Mouse (Mus musculus) olfactory bulb, adult 2 months (tissue): ENCODE results near the gene Mapk12. TPM values are rescaled to one million over a fixed set of nuclear protein-coding genes. Genes with fewer than 3 reads are reported as not detected.

Experiments used
- H3K27ac ChIP-seq: fragments of 200-500 bp; 2 replicates; pipeline ENCODE4 v1.5.1; 2012; ENCODE audit warnings: low read depth, low read length; ENCODE audit not compliant: insufficient read depth
- H3K4me1 ChIP-seq: fragments of 200-500 bp; 2 replicates; pipeline ENCODE4 v1.6.1; 2012; ENCODE audit warnings: low read length; ENCODE audit not compliant: control insufficient read depth, insufficient read depth
- H3K4me3 ChIP-seq: fragments of 200-500 bp; 2 replicates; pipeline ENCODE4 v1.5.1; 2012; ENCODE audit warnings: mild to moderate bottlenecking, low read depth, low read length, moderate library complexity; ENCODE audit not compliant: insufficient read depth
- CTCF ChIP-seq: fragments of 200-500 bp; IDR thresholded peaks from 2 replicates; pipeline ENCODE4 v1.5.1; 2012; ENCODE audit warnings: low read depth, mild to moderate bottlenecking, low read length, moderate library complexity; ENCODE audit not compliant: insufficient read depth
- POLR2A ChIP-seq: fragments of 200-500 bp; IDR thresholded peaks from 2 replicates; pipeline ENCODE4 v1.6.1; 2012; ENCODE audit warnings: mild to moderate bottlenecking, low read depth, low read length, moderate library complexity; ENCODE audit not compliant: insufficient read depth
- WGBS: fragments of 180-500 bp; shearing (Covaris S2); methylation state at CpG from one replicate; pipeline ENCODE4 v1.1.7; 2018; 5-methylcytosine and 5-hydroxymethylcytosine counted together
- polyA plus RNA-seq: library from polyadenylated mRNA; stranded (reverse); fragments of >200 nt; gene quantifications from 2 replicates; pipeline ENCODE4 v1.2.4, GENCODE M21; 2012; ENCODE audit warnings: low replicate concordance; ENCODE audit not compliant: missing spikeins, insufficient read depth, insufficient read length

Mapk12 gene
- polyA plus RNA-seq, 1 experiment: not detected

GRCm38 (mm10) chr15:89173024-89173905, 32.8 kb upstream of the Mapk12 start:
- Histone ChIP-seq H3K4me3 (peak overlapping the region; percentile 70), H3K4me1 (peaks cover 75% of the 10 kb centered on the region), H3K27ac (peak overlapping the region; percentile 84)
- TF ChIP-seq POLR2A (peak; percentile 21; the same call in 1 of the 2 replicates), CTCF (peak; percentile 20; the same call in 1 of the 2 replicates)
- under 1% methylated on average over 65 of the region's 65 CpGs for WGBS

- TF ChIP-seq POLR2A: no peak
- Histone ChIP-seq H3K4me3 (peak overlapping the region; percentile 70), H3K4me1 (peaks cover 68% of the 10 kb centered on the region), H3K27ac (peak overlapping the region; percentile 84)
- WGBS: 39% methylated on average over 17 of the region's 17 CpGs
Measured at GRCm38 (mm10) chr15:89172276-89172935, 31.9 kb upstream of the Mapk12 start.

GRCm38 (mm10) chr15:89171526-89172051, 31.1 kb upstream of the Mapk12 start:
- 87% methylated on average over 5 of the region's 5 CpGs for WGBS
- H3K4me3 ChIP-seq: no peak overlapping the region
- TF ChIP-seq CTCF: no peak; the same call in 1 of the 2 replicates
- no peak for TF ChIP-seq POLR2A
- H3K4me1 ChIP-seq: peaks cover 60% of the 10 kb centered on the region
- H3K27ac ChIP-seq: no peak overlapping the region

GRCm38 (mm10) chr15:89170102-89170501, 29.6 kb upstream of the Mapk12 start:
- peak overlapping the region; percentile 32; the same call in 1 of the 2 replicates for H3K27ac ChIP-seq
- H3K4me3 ChIP-seq: no peak overlapping the region
- no peak for TF ChIP-seq CTCF
- WGBS: 50% methylated on average over 3 of the region's 3 CpGs
- peaks cover 52% of the 10 kb centered on the region for H3K4me1 ChIP-seq

- TF ChIP-seq POLR2A (0 out of 2 replicates have a peak, but pooled peaks have one; percentile 12), CTCF (no peak)
- 9% methylated on average over 10 of the region's 10 CpGs for WGBS
- Histone ChIP-seq H3K27ac (peak overlapping the region; percentile 40; the same call in 1 of the 2 replicates), H3K4me3 (no peak overlapping the region), H3K4me1 (peaks cover 45% of the 10 kb centered on the region)
Measured at GRCm38 (mm10) chr15:89169431-89169830, 28.9 kb upstream of the Mapk12 start.

- peaks cover 40% of the 10 kb centered on the region for H3K4me1 ChIP-seq
- H3K27ac ChIP-seq: no peak overlapping the region
- WGBS: 41% methylated on average over 10 of the region's 10 CpGs
- TF ChIP-seq POLR2A (no peak), CTCF (no peak)
- no peak overlapping the region for H3K4me3 ChIP-seq
Measured at GRCm38 (mm10) chr15:89168922-89169321, 28.4 kb upstream of the Mapk12 start.

GRCm38 (mm10) chr15:89165478-89165877, 25.0 kb upstream of the Mapk12 start:
- H3K4me3 ChIP-seq: no peak overlapping the region
- 90% methylated on average over 12 of the region's 12 CpGs for WGBS
- H3K27ac ChIP-seq: no peak overlapping the region
- TF ChIP-seq CTCF: no peak
- TF ChIP-seq POLR2A: no peak
- peaks cover 17% of the 10 kb centered on the region for H3K4me1 ChIP-seq

DNA sequence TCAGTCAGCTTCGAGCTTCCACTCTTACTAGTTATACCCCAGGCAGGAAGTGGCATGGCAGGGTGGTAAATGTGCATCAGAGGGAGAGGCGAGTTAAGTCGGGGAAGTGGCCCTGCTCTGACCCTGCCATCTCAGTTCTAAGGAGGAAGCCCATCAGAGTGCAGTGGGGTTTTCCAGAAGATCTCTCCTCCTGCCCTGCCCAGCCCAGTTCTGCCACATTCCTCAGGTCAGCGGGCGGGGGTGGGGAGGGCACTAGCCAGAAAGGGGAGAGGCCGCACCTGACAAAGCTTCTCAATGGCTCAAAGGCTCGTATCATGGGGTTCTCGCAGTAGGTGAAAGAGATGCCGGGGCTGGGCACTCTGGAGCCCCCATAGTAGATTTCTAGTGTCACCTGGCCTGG, 20.9 kb upstream of the Mapk12 start:
- no peaks in the 10 kb centered on the region for H3K4me1 ChIP-seq
- no peak for TF ChIP-seq CTCF
- TF ChIP-seq POLR2A: no peak
- no peak overlapping the region for H3K4me3 ChIP-seq
- WGBS: 89% methylated on average over 9 of the region's 9 CpGs
- no peak overlapping the region for H3K27ac ChIP-seq

- no peaks in the 10 kb centered on the region for H3K4me1 ChIP-seq
- no peak overlapping the region for H3K27ac ChIP-seq
- no peak overlapping the region for H3K4me3 ChIP-seq
- WGBS: 95% methylated on average over 16 of the region's 16 CpGs
- no peak for TF ChIP-seq POLR2A
- TF ChIP-seq CTCF: no peak
Measured at GRCm38 (mm10) chr15:89158516-89158915, 18.0 kb upstream of the Mapk12 start.
